Mouse (Mus musculus): Measurements from ENCODE around the gene Scamp2. TPM values are rescaled to one million over a fixed set of nuclear protein-coding genes. Genes with fewer than 3 reads are reported as not detected.
A peak's percentile ranks its signal among the peaks of the same experiment; 100 is the strongest.

Gene Scamp2
- polyA plus RNA-seq, 1 experiment from 2014 or later = 53.7 TPM

GRCm38 (mm10) chr9:57553119-57553518 is 7.6 kb upstream of the Scamp2 start:
- Histone ChIP-seq H3K27ac (replicated peaks) (no peak overlapping the region), H3K36me3 (peaks cover 24% of the 10 kb centered on the region), H3K4me1 (replicated peaks) (peaks cover 39% of the 10 kb centered on the region), H3K4me2 (no peak overlapping the region), H3K9me3 (no peaks in the 10 kb centered on the region), H3K9ac (no peak overlapping the region), H3K27me3 (no peaks in the 10 kb centered on the region), H3K4me3 (no peak overlapping the region)
- 0 out of 2 replicates have a peak, but pooled peaks have one; percentile 26 for ATAC-seq (ENCODE audit: low read depth)
- WGBS = 72% methylated on average over 11 of the region's 11 CpGs

- Histone ChIP-seq H3K9ac (no peak overlapping the region), H3K4me3 (no peak overlapping the region), H3K27ac (replicated peaks) (no peak overlapping the region), H3K9me3 (no peaks in the 10 kb centered on the region), H3K4me1 (replicated peaks) (peaks cover 29% of the 10 kb centered on the region), H3K4me2 (no peak overlapping the region), H3K27me3 (0 out of 2 replicates have a peak, but pooled peaks cover 3% of the 10 kb centered on the region), H3K36me3 (peaks cover 8% of the 10 kb centered on the region)
- ATAC-seq (ENCODE audit: low read depth) = peak; percentile 21; the same call in 1 of the 2 replicates
- 30% methylated on average over 3 of the region's 3 CpGs for WGBS
These were observed 6.0 kb upstream of the Scamp2 start for GRCm38 (mm10) chr9:57554753-57555152.

- 84% methylated on average over 3 of the region's 3 CpGs for WGBS
- no peak overlapping the region for H3K4me2 ChIP-seq
- H3K4me1 ChIP-seq (replicated peaks) = peaks cover 33% of the 10 kb centered on the region
- H3K9me3 ChIP-seq = no peaks in the 10 kb centered on the region
- H3K9ac ChIP-seq = no peak overlapping the region
- no peaks in the 10 kb centered on the region for H3K36me3 ChIP-seq
- H3K27ac ChIP-seq (replicated peaks) = no peak overlapping the region
- H3K27me3 ChIP-seq = 0 out of 2 replicates have a peak, but pooled peaks cover 3% of the 10 kb centered on the region
- no peak for ATAC-seq (ENCODE audit: low read depth)
- no peak overlapping the region for H3K4me3 ChIP-seq
These were observed 3.5 kb upstream of the Scamp2 start for GRCm38 (mm10) chr9:57557215-57557614.

GRCm38 (mm10) chr9:57558625-57559024 is 2.1 kb upstream of the Scamp2 start:
- H3K27me3 ChIP-seq = 0 out of 2 replicates have a peak, but pooled peaks cover 3% of the 10 kb centered on the region
- H3K4me1 ChIP-seq (replicated peaks) = peaks cover 36% of the 10 kb centered on the region
- H3K36me3 ChIP-seq = no peaks in the 10 kb centered on the region
- WGBS = 88% methylated on average over 4 of the region's 4 CpGs
- H3K9ac ChIP-seq = no peak overlapping the region
- no peaks in the 10 kb centered on the region for H3K9me3 ChIP-seq
- no peak overlapping the region for H3K4me3 ChIP-seq
- no peak for ATAC-seq (ENCODE audit: low read depth)
- no peak overlapping the region for H3K27ac ChIP-seq (replicated peaks)
- H3K4me2 ChIP-seq = no peak overlapping the region

- Histone ChIP-seq H3K9me3 (no peaks in the 10 kb centered on the region), H3K4me2 (no peak overlapping the region), H3K36me3 (no peaks in the 10 kb centered on the region), H3K27ac (replicated peaks) (no peak overlapping the region), H3K4me3 (no peak overlapping the region), H3K9ac (no peak overlapping the region), H3K27me3 (0 out of 2 replicates have a peak, but pooled peaks cover 3% of the 10 kb centered on the region), H3K4me1 (replicated peaks) (peaks cover 37% of the 10 kb centered on the region)
- ATAC-seq (ENCODE audit: low read depth) = no peak
- WGBS = 77% methylated on average over 2 of the region's 2 CpGs
These were observed 1.2 kb upstream of the Scamp2 start for GRCm38 (mm10) chr9:57559568-57559967.

- 28% methylated on average over 7 of the region's 7 CpGs for WGBS
- H3K9ac ChIP-seq = peak overlapping the region; percentile 71
- peak; percentile 33; the same call in 1 of the 2 replicates for ATAC-seq (ENCODE audit: low read depth)
These were observed 480 bp upstream of the Scamp2 start for GRCm38 (mm10) chr9:57560263-57560662.

GRCm38 (mm10) chr9:57561711-57562099 is 962 bp downstream of the Scamp2 start:
- 0 out of 2 replicates have a peak, but pooled peaks cover 3% of the 10 kb centered on the region for H3K27me3 ChIP-seq
- no peaks in the 10 kb centered on the region for H3K36me3 ChIP-seq
- H3K9ac ChIP-seq = peak overlapping the region; percentile 71
- H3K27ac ChIP-seq (replicated peaks) = no peak overlapping the region
- no peak for ATAC-seq (ENCODE audit: low read depth)
- WGBS = 76% methylated on average over 13 of the region's 13 CpGs
- H3K4me1 ChIP-seq (replicated peaks) = peaks cover 53% of the 10 kb centered on the region
- H3K4me3 ChIP-seq = peak overlapping the region; percentile 56
- H3K4me2 ChIP-seq = peak overlapping the region; percentile 81
- no peaks in the 10 kb centered on the region for H3K9me3 ChIP-seq

More at GRCm38 (mm10) chr9:57560263-57560662, 480 bp upstream of the Scamp2 start:
- peak overlapping the region; percentile 88 for H3K27ac ChIP-seq (replicated peaks)
- H3K4me2 ChIP-seq = peak overlapping the region; percentile 81
- H3K4me3 ChIP-seq = peak overlapping the region; percentile 56
- H3K4me1 ChIP-seq (replicated peaks) = peaks cover 38% of the 10 kb centered on the region
- H3K36me3 ChIP-seq = no peaks in the 10 kb centered on the region
- 0 out of 2 replicates have a peak, but pooled peaks cover 3% of the 10 kb centered on the region for H3K27me3 ChIP-seq
- no peaks in the 10 kb centered on the region for H3K9me3 ChIP-seq

GRCm38 (mm10) chr9:57562896-57563372 is 2.2 kb downstream of the Scamp2 start:
- H3K27me3 ChIP-seq = 0 out of 2 replicates have a peak, but pooled peaks cover 3% of the 10 kb centered on the region
- peaks cover 55% of the 10 kb centered on the region for H3K4me1 ChIP-seq (replicated peaks)
- H3K9me3 ChIP-seq = no peaks in the 10 kb centered on the region
- 87% methylated on average over 4 of the region's 4 CpGs for WGBS
- peak overlapping the region; percentile 27; the same call in 1 of the 2 replicates for H3K9ac ChIP-seq
- no peak overlapping the region for H3K4me3 ChIP-seq
- ATAC-seq (ENCODE audit: low read depth) = no peak
- H3K4me2 ChIP-seq = no peak overlapping the region
- H3K27ac ChIP-seq (replicated peaks) = no peak overlapping the region
- H3K36me3 ChIP-seq = peaks cover 6% of the 10 kb centered on the region; the same call in 1 of the 2 replicates

GRCm38 (mm10) chr9:57564609-57565008 is 3.9 kb downstream of the Scamp2 start:
- H3K9ac ChIP-seq = no peak overlapping the region
- peaks cover 55% of the 10 kb centered on the region for H3K4me1 ChIP-seq (replicated peaks)
- H3K27me3 ChIP-seq = no peaks in the 10 kb centered on the region
- H3K4me2 ChIP-seq = no peak overlapping the region
- WGBS = 87% methylated on average over 6 of the region's 6 CpGs
- no peak overlapping the region for H3K4me3 ChIP-seq
- no peak overlapping the region for H3K27ac ChIP-seq (replicated peaks)
- H3K36me3 ChIP-seq = peaks cover 23% of the 10 kb centered on the region
- no peak for ATAC-seq (ENCODE audit: low read depth)
- H3K9me3 ChIP-seq = no peaks in the 10 kb centered on the region

- Histone ChIP-seq H3K4me1 (replicated peaks) (peaks cover 51% of the 10 kb centered on the region), H3K4me3 (no peak overlapping the region), H3K4me2 (peak overlapping the region; percentile 11; the same call in 1 of the 2 replicates), H3K9me3 (no peaks in the 10 kb centered on the region), H3K36me3 (peaks cover 33% of the 10 kb centered on the region), H3K27ac (replicated peaks) (peak overlapping the region; percentile 65), H3K9ac (peak overlapping the region; percentile 17; the same call in 1 of the 2 replicates), H3K27me3 (no peaks in the 10 kb centered on the region)
- 51% methylated on average over 10 of the region's 10 CpGs for WGBS
- ATAC-seq (ENCODE audit: low read depth) = no peak
These were observed 5.0 kb downstream of the Scamp2 start for GRCm38 (mm10) chr9:57565741-57566221.

- no peak overlapping the region for H3K4me2 ChIP-seq
- H3K9me3 ChIP-seq = no peaks in the 10 kb centered on the region
- H3K9ac ChIP-seq = no peak overlapping the region
- peaks cover 44% of the 10 kb centered on the region for H3K4me1 ChIP-seq (replicated peaks)
- peaks cover 42% of the 10 kb centered on the region for H3K36me3 ChIP-seq
- ATAC-seq (ENCODE audit: low read depth) = no peak
- no peak overlapping the region; the same call in 1 of the 2 replicates for H3K27ac ChIP-seq (replicated peaks)
- WGBS = 62% methylated on average over 8 of the region's 8 CpGs
- no peak overlapping the region for H3K4me3 ChIP-seq
- H3K27me3 ChIP-seq = no peaks in the 10 kb centered on the region
These were observed 6.1 kb downstream of the Scamp2 start for GRCm38 (mm10) chr9:57566846-57567245.

GRCm38 (mm10) chr9:57568500-57568899 is 7.8 kb downstream of the Scamp2 start:
- Histone ChIP-seq H3K27ac (replicated peaks) (no peak overlapping the region), H3K4me2 (no peak overlapping the region), H3K27me3 (no peaks in the 10 kb centered on the region), H3K9ac (no peak overlapping the region), H3K36me3 (peaks cover 49% of the 10 kb centered on the region), H3K4me1 (replicated peaks) (peaks cover 29% of the 10 kb centered on the region), H3K9me3 (no peaks in the 10 kb centered on the region), H3K4me3 (no peak overlapping the region)
- WGBS = 93% methylated on average over 6 of the region's 6 CpGs
- no peak for ATAC-seq (ENCODE audit: low read depth)
